Mouse (Mus musculus): ENCODE measurements around the gene Ankrd33b.

DNA sequence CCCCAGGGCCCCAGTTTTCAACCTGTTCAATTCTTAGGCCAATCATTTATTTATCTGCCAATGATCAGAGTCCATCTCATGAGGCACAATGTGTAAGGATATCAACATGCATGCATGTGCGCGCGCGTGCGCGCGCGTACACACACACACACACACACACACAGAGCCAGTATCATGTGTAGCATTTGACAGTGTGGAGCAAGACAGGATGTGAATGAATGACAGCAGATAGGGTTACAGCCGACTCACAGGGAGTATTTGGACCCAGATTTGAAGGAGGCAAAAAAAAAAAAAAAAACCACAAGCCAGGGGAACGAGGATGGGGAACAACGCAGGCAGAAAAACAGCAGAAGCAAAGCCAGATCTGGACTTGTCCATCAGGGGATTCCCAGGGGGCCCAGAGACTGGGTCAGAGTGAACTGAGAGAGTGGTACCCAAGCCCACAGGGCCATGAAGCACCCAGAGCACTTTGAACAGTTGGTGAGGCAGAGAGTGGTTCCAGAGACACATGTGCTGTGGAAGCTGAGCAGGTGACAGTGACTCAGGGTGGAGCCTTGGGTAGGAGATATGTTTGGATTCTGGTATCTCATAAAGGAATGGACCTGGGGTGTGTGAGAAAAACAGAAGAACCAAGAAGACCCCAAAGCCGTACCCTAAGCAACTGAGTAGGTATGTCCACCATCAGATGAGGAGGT lies 41.7 kb downstream of the Ankrd33b start:
- no peak for TF ChIP-seq CTCF (IDR thresholded peaks at IDR 0.05; ENCODE audit: borderline replicate concordance, extremely low read depth, insufficient read depth, insufficient read length)
- no peak for TF ChIP-seq POLR2A (IDR thresholded peaks at IDR 0.05; ENCODE audit: borderline replicate concordance, extremely low read depth, insufficient read depth, insufficient read length, poor library complexity, severe bottlenecking)
